Mouse (Mus musculus) ZHBTc4 (cell line): ENCODE measurements around the gene Hikeshi.

ENCODE experiments used
- DNase-seq: peaks from one replicate; pipeline ENCODE4 v3.0.0-alpha.2; 2011; ENCODE audit warnings: low read depth, low spot score

Hikeshi gene

DNA sequence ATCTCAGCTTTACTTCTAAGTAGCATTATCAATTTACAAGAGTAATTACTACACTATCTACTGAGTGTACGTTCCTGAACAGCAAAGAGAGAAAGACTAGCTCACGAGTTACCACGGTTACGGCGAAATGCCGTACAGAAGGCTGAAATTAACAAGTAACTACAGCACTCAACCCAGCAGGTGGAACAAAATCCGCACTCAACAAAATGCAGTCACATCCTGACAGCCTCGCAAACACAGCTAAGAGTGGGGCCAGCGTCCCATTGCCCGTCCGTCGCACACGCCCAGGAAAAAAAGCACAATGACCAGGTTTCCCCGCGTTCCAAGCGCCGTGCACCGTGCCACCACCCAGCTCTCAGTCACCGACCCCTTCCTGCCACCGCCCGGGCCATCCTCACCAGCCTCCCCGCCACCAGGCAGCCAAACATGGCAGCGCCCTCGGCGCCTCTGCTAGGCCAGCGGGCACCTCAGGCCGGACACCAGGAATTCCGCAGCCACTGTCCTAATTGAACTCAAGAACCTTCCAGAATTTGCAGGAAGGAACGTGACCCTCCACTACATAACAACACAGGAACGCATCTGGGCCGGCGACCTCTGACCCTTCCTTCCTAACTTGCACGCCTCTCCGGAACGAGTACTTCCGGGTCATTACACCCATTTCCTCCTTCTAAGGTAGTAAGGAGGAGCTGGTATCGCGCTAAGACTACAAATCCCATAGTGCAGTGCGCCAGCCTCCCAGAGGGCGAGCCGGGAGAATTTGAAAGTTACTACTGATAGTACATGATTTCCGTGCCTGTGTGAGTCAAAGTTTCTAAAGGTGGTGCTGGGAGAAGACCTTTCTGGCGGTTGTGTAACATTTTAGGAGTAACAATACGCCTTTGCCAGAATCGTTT is at the start of gene Hikeshi:
Hikeshi (minus strand) TSS at position 634 of the 893 bp plus-strand sequence.
- peak; percentile 99 for DNase-seq

DNA sequence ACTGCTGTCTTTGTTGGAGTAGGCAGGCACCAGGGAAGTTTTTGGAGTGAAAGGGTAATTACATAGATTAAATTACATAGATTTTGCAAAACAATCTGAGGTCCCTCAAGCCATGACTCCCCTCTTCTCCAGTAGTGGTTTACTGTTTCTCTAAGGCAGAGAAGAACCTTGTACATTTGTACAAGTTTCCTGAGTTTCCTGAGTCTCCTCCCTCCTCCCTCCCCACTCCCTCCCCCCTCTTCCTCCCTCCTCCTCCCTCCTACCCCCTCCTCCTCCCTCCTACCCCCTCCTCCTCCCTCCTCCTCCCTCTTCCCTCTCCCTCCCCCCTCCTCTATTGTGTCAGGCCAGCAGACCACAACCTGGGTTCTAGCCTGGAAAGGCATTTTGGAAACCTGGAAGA is 43.4 kb upstream of the Hikeshi start:
- peak; percentile 43 for DNase-seq

DNA sequence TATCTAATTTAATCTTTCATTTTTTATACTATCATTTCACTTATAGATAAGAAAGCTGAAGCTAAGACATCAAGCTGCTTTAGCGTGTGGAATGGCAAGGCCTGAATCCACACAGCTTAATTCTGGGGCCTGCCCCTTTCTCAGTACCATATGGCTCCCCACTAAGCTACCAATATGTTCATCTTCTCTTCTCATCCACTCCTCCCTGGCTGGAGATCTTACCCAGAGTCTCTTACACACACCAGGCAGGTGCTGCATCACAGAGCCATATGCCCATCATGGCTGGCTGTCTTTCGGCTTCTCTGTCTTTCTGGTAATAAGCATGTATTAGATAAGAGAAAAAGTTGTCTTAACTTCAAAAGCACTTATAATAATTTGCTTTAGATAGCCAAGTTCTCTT is 42.4 kb upstream of the Hikeshi start:
- no peak for DNase-seq

DNA sequence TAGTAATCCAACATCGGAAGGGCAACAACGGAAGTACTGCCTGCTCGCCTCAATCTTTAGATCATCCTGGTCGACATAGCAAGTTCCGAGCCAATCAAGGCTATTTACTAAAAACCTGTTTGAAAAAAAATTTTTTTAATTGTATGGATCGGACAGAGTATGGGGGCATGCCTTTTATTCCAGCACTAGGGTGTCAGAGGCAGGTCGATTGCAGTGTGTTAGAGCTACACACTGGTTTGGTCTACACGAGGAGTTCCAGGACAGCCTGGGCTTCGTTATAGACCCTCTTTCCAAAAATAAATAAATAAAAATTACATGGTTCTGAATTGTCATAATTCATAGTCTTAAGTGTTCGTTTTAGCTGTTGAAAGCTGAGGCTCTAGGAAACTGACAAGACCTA is 40.6 kb upstream of the Hikeshi start:
- DNase-seq, result no peak

GRCm38 (mm10) chr7:89980485-89981422 is 39.8 kb upstream of the Hikeshi start, which contains the start of gene Eed:
TSS of gene Eed (minus strand) at chr7:89980983.
- peak; percentile 97 for DNase-seq

DNA sequence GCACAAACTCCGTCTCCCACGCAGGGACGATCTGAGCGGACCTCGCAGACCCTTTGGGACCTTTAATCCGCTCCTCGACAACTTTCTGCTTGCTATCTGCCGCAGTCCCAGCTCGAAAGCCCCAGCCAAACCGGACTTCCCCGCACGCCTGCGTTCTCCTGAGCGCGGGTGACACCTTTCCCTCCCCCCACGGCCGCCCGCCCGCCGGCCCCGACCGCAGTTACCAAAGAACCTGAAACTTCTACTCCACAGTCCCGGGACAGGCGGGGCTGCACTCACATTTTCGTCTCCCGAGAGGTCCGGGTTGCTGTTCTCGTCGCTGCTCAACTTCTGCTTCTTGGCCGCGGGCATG is 39.1 kb upstream of the Hikeshi start:
- DNase-seq, result no peak

DNA sequence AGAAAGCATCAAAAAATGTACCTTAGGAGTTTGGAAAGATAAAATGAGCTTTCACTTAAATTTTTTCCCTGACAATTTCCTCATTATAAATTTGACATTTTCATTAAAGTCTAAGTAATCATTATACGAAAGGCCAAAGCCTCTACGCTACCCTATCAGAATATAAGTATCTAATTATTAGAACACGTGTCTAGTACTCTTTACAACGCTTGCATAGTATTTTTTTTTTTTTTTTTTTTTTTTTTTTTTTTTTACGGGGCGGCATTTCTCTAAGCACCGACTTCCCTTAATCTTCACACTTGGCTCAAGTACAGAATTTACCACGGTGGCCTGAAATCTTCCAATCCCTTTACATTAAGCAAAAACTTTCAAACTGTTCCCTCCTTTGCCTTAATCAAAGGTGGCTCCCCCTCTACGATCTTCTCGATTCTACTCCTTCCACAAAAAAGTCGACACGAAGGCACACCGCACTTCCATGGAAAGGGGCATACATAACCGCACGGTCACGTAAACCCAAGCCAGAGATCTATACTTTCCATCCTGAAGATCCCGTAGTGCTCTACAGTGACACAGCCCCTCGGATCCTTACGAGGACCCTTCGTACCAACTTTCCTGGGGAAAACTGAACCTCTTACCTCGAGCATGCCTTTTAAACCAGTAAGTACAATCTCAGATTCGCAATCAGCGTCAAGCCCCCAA is 38.6 kb upstream of the Hikeshi start:
- peak; percentile 43 for DNase-seq

DNA sequence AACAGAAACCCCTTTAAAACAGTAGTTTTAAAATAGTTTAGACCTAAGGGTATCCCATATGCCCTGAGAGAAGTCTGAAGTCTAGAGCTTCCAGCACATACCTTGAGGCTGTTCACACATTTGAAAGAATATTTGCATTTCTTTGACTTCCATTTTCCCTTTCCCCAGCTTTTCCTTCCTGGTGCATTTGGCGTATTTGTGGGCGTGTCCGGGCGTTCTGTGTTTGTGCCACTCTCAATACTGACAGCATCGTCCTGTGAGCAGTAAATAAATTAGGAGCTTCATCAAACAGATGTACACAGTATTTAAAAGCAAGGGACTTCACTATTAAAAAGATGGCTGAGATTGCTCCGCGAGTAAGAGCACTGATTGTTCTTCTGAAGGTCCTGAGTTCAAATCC is 35.8 kb upstream of the Hikeshi start:
- DNase-seq, result peak; percentile 65

DNA sequence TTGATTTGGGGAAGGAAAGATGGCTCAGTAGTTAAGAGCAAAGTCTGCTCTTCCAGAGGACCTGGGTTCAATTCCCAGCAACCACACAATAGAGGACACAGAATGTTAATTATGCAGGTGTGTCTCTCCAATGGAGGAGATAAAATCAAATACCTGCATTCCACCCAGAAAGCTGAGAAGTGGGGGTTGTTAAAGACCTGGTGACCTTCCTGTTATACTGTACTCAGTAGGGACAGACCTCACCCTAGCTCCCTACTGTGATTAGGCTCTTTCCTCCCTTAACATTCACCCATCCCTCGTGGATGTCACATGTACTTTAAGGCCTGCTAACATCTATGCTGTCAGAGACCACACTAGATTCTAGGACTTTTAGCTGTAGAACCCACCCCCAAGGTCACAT is 34.6 kb upstream of the Hikeshi start:
- peak; percentile 94 for DNase-seq

- DNase-seq, result no peak
These were observed 26.2 kb upstream of the Hikeshi start for GRCm38 (mm10) chr7:89967235-89967634.

DNA sequence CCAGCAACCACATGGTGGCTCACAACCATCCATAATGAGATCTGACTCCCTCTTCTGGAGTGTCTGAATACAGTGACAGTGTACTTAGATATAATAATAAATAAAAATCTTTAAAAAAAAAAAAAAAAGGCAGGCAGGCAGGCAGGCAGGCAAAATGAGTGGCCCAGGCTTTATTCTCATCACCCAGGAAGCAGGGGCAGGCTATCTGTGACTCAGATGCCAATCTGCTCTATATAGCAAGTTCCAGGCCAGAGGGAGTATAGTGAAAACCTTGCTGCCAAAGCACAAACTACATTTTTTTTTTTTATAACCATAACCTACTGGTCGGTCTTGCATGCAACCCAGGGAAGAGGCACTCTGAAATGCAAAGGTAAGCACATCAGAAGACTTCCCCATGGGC is 25.8 kb upstream of the Hikeshi start:
- no peak for DNase-seq

- no peak for DNase-seq
These were observed 22.1 kb upstream of the Hikeshi start for GRCm38 (mm10) chr7:89963135-89963534.

GRCm38 (mm10) chr7:89957300-89957699 is 16.3 kb upstream of the Hikeshi start:
- DNase-seq, result peak; percentile 24

DNA sequence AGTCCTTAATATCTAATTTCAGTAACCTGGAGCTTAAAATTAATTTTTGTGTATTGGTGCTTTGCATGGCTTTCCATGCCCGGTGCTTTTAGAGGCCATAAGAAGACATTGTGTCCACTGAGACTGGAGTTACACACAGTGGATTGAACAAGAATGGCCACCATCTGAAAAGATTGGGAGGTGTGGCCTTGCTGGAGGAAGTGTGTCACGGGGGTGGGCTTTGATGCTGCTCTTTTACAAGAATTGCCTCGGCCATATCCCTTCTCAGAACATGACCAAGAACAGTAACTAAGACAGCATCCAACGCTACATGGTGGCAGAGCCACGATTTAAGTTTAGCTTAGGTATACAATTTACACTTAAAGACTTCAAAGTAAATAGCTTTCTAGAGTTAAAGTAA is 13.3 kb upstream of the Hikeshi start:
- peak; percentile 56 for DNase-seq

- DNase-seq, result peak; percentile 64
These were observed 8.4 kb upstream of the Hikeshi start for GRCm38 (mm10) chr7:89949403-89949802.

- no peak for DNase-seq
These were observed 7.0 kb upstream of the Hikeshi start for GRCm38 (mm10) chr7:89948026-89948425.

GRCm38 (mm10) chr7:89939497-89940353 is 1.3 kb downstream of the Hikeshi start:
- DNase-seq, result peak; percentile 40

DNA sequence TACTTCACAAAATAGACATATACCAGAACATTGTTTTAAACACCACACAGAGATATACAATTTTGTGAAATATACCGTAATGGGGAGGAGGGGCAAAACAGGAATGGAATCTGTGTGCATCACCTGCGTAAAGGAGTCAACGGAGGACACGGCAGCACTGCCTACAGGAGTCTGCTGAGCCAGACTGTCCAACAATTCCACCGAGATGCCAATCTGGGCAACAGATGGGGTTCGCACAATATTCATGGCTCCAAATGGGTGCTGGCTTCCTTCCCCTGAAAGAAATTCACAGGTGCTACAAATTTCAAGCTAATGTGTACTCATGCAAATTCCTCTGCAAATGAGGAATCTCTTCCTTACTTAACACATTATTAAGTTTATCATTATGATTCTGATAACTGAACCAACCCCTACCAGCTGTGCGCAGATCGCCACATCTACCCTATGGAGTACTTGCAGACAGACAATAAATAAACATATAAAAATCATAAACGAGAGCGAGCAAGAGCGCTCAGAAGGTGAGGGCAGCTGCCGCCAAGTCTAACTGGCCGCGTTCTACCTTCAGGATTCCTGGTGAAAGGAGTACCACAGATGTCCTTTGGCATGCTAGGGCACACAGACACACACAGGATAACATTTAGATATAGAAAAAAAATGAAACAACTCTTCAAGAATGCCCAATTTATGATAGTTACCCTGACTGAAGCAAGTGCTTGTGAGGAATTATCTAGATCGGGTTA is 17.4 kb downstream of the Hikeshi start:
- DNase-seq, result no peak

- no peak for DNase-seq
These were observed 23.2 kb downstream of the Hikeshi start for GRCm38 (mm10) chr7:89917776-89918175.

DNA sequence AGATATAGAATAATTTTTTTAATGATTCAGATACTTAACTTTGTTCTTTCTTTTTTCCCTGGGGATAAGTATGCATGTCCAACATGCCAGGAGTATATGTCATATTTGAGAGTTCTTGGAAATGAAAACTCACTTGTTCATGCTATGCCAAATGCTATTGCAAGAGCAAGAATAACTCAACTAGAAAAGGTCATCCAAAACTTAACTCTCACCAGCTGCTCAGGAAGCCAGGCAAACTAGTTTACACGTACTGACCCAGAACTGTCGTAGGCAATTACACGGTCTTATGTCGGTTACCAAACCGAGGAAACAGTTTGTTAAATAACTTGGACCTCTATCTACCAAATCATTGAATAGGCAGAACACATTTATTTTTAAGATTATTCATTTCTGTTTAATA is 24.3 kb downstream of the Hikeshi start:
- DNase-seq, result no peak
